Mouse (Mus musculus) heart, postnatal 0 days (tissue): Measurements from ENCODE around the gene Ms4a4a. TPM values are rescaled to one million over a fixed set of nuclear protein-coding genes. Genes with fewer than 3 reads are reported as not detected.

ENCODE experiments used
- ATAC-seq: fragments of 200-750 bp; cut with Nextera tagmentation; 2 replicates; pipeline ENCODE4 v1.8.0; 2017; ENCODE audit warnings: low read depth, moderate number of reproducible peaks, moderate library complexity; ENCODE audit not compliant: insufficient read depth
- DNase-seq: peaks from one replicate; pipeline ENCODE4 v3.0.0-alpha.2; 2016; ENCODE audit warnings: low spot score
- H3K27ac ChIP-seq: fragments of 300-500 bp; sonication (generic); 2 replicates; pipeline ENCODE4 v1.5.1; 2014; ENCODE audit warnings: low read depth, mild to moderate bottlenecking
- H3K27me3 ChIP-seq: fragments of 300-500 bp; sonication (generic); 2 replicates; pipeline ENCODE4 v1.6.1; 2014; ENCODE audit warnings: low read length, mixed read lengths; ENCODE audit not compliant: control insufficient read depth, insufficient read depth
- H3K36me3 ChIP-seq: fragments of 300-500 bp; sonication (generic); replicated peaks from 2 replicates; pipeline ENCODE4 v1.6.1; 2014; ENCODE audit warnings: low read length, mixed read lengths; ENCODE audit not compliant: control insufficient read depth, insufficient read depth
- H3K4me1 ChIP-seq: fragments of 300-500 bp; sonication (generic); 2 replicates; pipeline ENCODE4 v1.6.1; 2014; ENCODE audit warnings: antibody characterized with exemption; ENCODE audit not compliant: control insufficient read depth, insufficient read depth
- H3K4me2 ChIP-seq: fragments of 300-500 bp; sonication (generic); 2 replicates; pipeline ENCODE4 v1.6.1; 2014; ENCODE audit warnings: low read depth, mild to moderate bottlenecking, low read length, moderate library complexity
- H3K4me3 ChIP-seq: fragments of 300-500 bp; sonication (generic); 2 replicates; pipeline ENCODE4 v1.5.1; 2014; ENCODE audit warnings: low read depth, low read length
- H3K9ac ChIP-seq: fragments of 300-500 bp; sonication (generic); replicated peaks from 2 replicates; pipeline ENCODE4 v1.6.1; 2014; ENCODE audit warnings: low read depth, low read length, mixed read lengths
- H3K9me3 ChIP-seq: fragments of 300-500 bp; sonication (generic); replicated peaks from 2 replicates; pipeline ENCODE4 v1.6.1; 2016; ENCODE audit warnings: low read length; ENCODE audit not compliant: control insufficient read depth
- EP300 ChIP-seq: IDR thresholded peaks from 2 replicates; pipeline ENCODE4 v1.6.1; 2016; ENCODE audit warnings: antibody characterized with exemption, low read depth
- WGBS: fragments of 180-500 bp; shearing (Covaris S2); extraction: QIAGEN DNeasy Blood & Tissue Kit; methylation state at CpG from one replicate; pipeline ENCODE4 v1.1.7; 2014; 5-methylcytosine and 5-hydroxymethylcytosine counted together
- polyA plus RNA-seq: library from polyadenylated mRNA; unstranded; fragments of >200 nt; fragmentation: Nextera tagmentation; extraction: Ambion mirVana; gene quantifications from 2 replicates; pipeline ENCODE4 v1.2.1, GENCODE M21; 2015
- total RNA-seq: library from RNA; depleted of rRNA; stranded (reverse); fragments of >200 nt; gene quantifications from 2 replicates; pipeline ENCODE4 v1.2.3, GENCODE M21; 2014; ENCODE audit warnings: low replicate concordance; rRNA removed

Ms4a4a gene
- total and polyA plus RNA-seq, 2 experiments from 2014 or later, result 3.7 TPM; not detected in 1

- H3K9ac ChIP-seq, result no peak overlapping the region
- no peak overlapping the region for H3K27ac ChIP-seq
- TF ChIP-seq EP300, result no peak
- WGBS, result 70% methylated on average over 4 of the region's 4 CpGs
- no peak overlapping the region for H3K4me2 ChIP-seq
- no peaks in the 10 kb centered on the region for H3K4me1 ChIP-seq
- no peak overlapping the region for H3K4me3 ChIP-seq
- no peaks in the 10 kb centered on the region for H3K36me3 ChIP-seq
- DNase-seq (no peak), ATAC-seq (no peak)
- H3K27me3 ChIP-seq, result no peaks in the 10 kb centered on the region
- H3K9me3 ChIP-seq, result no peaks in the 10 kb centered on the region
These were observed 59.9 kb downstream of the Ms4a4a start for GRCm38 (mm10) chr19:11435058-11435834.

Other genes with a start within 250 kb of the Ms4a4a start
- gene 1700017D01Rik, start 244.6 kb upstream of the Ms4a4a start, total RNA-seq, result not detected in 2 replicates
- not detected in 2 replicates for gene 1700017D01Rik, start 244.6 kb upstream of the Ms4a4a start, polyA plus RNA-seq
- not detected in 2 replicates for gene 1700025F22Rik, start 210.2 kb upstream of the Ms4a4a start, total RNA-seq
- not detected in 2 replicates for gene 1700025F22Rik, start 210.2 kb upstream of the Ms4a4a start, polyA plus RNA-seq
- gene Ms4a13, start 178.8 kb upstream of the Ms4a4a start, total RNA-seq, result not detected in 2 replicates
- not detected in 2 replicates for gene Ms4a13, start 178.8 kb upstream of the Ms4a4a start, polyA plus RNA-seq
- gene Ms4a12, start 143.1 kb upstream of the Ms4a4a start, total RNA-seq, result not detected in 2 replicates
- gene Ms4a12, start 143.1 kb upstream of the Ms4a4a start, polyA plus RNA-seq, result not detected in 2 replicates
- 0.61 TPM in 1 of 2 replicates, not detected in the other for gene Ms4a1, start 109.3 kb upstream of the Ms4a4a start, total RNA-seq
- 0.19 and 0.25 TPM in 2 replicates for gene Ms4a1, start 109.3 kb upstream of the Ms4a4a start, polyA plus RNA-seq
- not detected in 2 replicates for gene Ms4a5, start 91.7 kb upstream of the Ms4a4a start, total RNA-seq
- not detected in 2 replicates for gene Ms4a5, start 91.7 kb upstream of the Ms4a4a start, polyA plus RNA-seq
- not detected in 2 replicates for gene Ms4a14, start 61.1 kb upstream of the Ms4a4a start, total RNA-seq
- 0.03 and 0.04 TPM in 2 replicates for gene Ms4a14, start 61.1 kb upstream of the Ms4a4a start, polyA plus RNA-seq
- 1.9 TPM in 1 of 2 replicates, not detected in the other for gene Ms4a7, start 39.4 kb upstream of the Ms4a4a start, total RNA-seq
- 5.6 and 5.8 TPM in 2 replicates for gene Ms4a7, start 39.4 kb upstream of the Ms4a4a start, polyA plus RNA-seq
- gene Ms4a4c, start 29.2 kb downstream of the Ms4a4a start, total RNA-seq, result 0.46 TPM in 1 of 2 replicates, not detected in the other
- 0.65 and 0.94 TPM in 2 replicates for gene Ms4a4c, start 29.2 kb downstream of the Ms4a4a start, polyA plus RNA-seq
- 0.19 TPM in 1 of 2 replicates, not detected in the other for gene Ms4a4b, start 68.0 kb downstream of the Ms4a4a start, total RNA-seq
- 0.23 and 0.30 TPM in 2 replicates for gene Ms4a4b, start 68.0 kb downstream of the Ms4a4a start, polyA plus RNA-seq
- gene Ms4a6c, start 93.8 kb downstream of the Ms4a4a start, total RNA-seq, result 1.4 and 14.5 TPM in 2 replicates
- gene Ms4a6c, start 93.8 kb downstream of the Ms4a4a start, polyA plus RNA-seq, result 4.0 and 4.1 TPM in 2 replicates
- not detected in 2 replicates for gene Gm8369, start 110.4 kb downstream of the Ms4a4a start, total RNA-seq
- gene Gm8369, start 110.4 kb downstream of the Ms4a4a start, polyA plus RNA-seq, result 0.08 TPM in 1 of 2 replicates, not detected in the other
- gene Ms4a6b, start 141.0 kb downstream of the Ms4a4a start, total RNA-seq, result 3.5 and 15.3 TPM in 2 replicates
- gene Ms4a6b, start 141.0 kb downstream of the Ms4a4a start, polyA plus RNA-seq, result 2.5 and 2.8 TPM in 2 replicates
- 1.1 and 1.8 TPM in 2 replicates for gene Ms4a4d, start 161.3 kb downstream of the Ms4a4a start, total RNA-seq
- gene Ms4a4d, start 161.3 kb downstream of the Ms4a4a start, polyA plus RNA-seq, result 2.8 and 3.4 TPM in 2 replicates
- 5.3 and 14.0 TPM in 2 replicates for gene Ms4a6d, start 229.3 kb downstream of the Ms4a4a start, total RNA-seq
- 3.0 and 3.2 TPM in 2 replicates for gene Ms4a6d, start 229.3 kb downstream of the Ms4a4a start, polyA plus RNA-seq
- not detected in 2 replicates for gene Ms4a2, start 248.2 kb downstream of the Ms4a4a start, total RNA-seq
- gene Ms4a2, start 248.2 kb downstream of the Ms4a4a start, polyA plus RNA-seq, result 0.15 and 0.18 TPM in 2 replicates